Mouse (Mus musculus): ENCODE measurements around the gene Asb1. TPM values are rescaled to one million over a fixed set of nuclear protein-coding genes. Genes with fewer than 3 reads are reported as not detected.

The Asb1 gene
- polyA plus RNA-seq (2016; fragmentation: Nextera tagmentation; extraction: Ambion mirVana), result 6.5 and 7.3 TPM in 2 replicates

- H3K36me3 ChIP-seq (replicated peaks), result peaks cover 13% of the 10 kb centered on the region
- H3K27ac ChIP-seq (replicated peaks), result peak within 1 kb of the TSS; percentile 77
- H3K4me3 ChIP-seq, result peak within 1 kb of the TSS; percentile 85
- H3K9me3 ChIP-seq, result no peaks in the 10 kb centered on the region
- peak; percentile 96 for DNase-seq (ENCODE audit: low spot score)
- peaks cover 46% of the 10 kb centered on the region for H3K27me3 ChIP-seq (replicated peaks; ENCODE audit: low read depth, poor library complexity, severe bottlenecking)
- H3K4me1 ChIP-seq, result peaks cover 25% of the 10 kb centered on the region
- WGBS, result under 1% methylated on average over 41 of the region's 41 CpGs
Measured at GRCm38 (mm10) chr1:91540271-91540826, at the start of gene Asb1. Gene Asb1, plus strand, starts transcription at chr1:91540544.

DNA sequence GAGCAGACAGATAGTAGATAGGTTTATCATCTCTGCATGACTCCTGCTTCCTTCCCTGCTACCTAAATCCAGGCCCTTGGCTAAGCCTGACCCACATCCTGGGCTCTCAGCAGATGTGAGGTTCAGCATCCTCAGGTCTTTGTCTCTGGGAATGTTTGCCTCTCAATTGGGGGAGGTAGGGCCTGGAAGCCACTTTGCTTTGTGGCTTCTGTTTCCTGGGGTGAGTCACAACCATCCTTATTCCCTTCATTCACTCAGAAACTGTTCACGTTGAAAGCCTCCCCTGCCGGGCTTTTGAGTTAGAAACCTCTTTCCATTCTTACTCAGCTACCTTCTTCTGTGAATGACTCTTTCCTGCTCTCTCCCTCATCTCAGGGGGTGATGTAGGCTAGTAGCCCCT, 47.6 kb upstream of the Asb1 start:
- WGBS, result 23% methylated on average over 2 of the region's 2 CpGs
- Histone ChIP-seq H3K36me3 (replicated peaks) (no peaks in the 10 kb centered on the region), H3K4me1 (peaks cover 24% of the 10 kb centered on the region), H3K27ac (replicated peaks) (no peak overlapping the region), H3K4me3 (no peak overlapping the region), H3K27me3 (replicated peaks; ENCODE audit: low read depth, poor library complexity, severe bottlenecking) (peaks cover 8% of the 10 kb centered on the region), H3K9me3 (no peaks in the 10 kb centered on the region)
- no peak for DNase-seq (ENCODE audit: low spot score)

GRCm38 (mm10) chr1:91493938-91494337, 46.4 kb upstream of the Asb1 start:
- H3K27ac ChIP-seq (replicated peaks), result peak overlapping the region; percentile 83; the same call in 1 of the 2 replicates
- 53% methylated on average over 3 of the region's 3 CpGs for WGBS

DNA sequence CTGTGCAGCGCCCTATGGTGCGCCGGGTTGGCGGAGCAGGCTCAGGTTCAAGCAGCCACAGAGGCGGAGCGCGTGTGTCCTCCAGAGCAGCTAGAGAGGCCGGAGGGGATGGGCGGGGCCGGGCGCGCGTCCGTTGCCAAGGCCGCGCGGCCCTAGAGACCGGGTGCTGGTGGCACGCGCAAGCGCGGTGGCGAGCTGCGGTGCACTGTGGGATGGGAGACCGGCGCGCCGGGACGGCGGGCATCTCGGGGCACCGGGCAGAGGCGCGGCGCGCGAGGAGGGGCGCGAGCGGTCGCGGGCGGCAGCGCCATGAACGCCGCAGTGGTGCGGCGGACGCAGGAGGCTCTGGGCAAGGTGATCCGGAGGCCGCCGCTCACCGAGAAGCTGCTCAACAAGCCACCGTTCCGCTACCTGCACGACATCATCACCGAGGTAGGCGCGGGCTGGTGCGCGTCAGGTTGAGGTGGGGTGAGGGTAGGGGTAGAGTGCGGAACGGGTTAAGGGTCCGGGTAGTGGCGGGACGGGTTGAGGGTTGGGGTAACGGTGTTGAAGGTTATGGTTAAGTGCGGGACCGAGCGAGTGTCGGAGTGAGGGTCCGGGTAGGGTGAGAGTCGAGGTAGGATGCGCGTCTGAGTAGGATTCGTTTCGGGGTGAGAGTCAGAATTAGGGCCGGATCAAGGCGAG, 45.7 kb upstream of the Asb1 start, which contains the start of gene Traf3ip1:
TSS of gene Traf3ip1 (plus strand) at position 191 of the 684 bp plus-strand sequence.
- H3K4me3 ChIP-seq, result peak within 1 kb of the TSS; percentile 93
- no peaks in the 10 kb centered on the region for H3K9me3 ChIP-seq
- H3K27me3 ChIP-seq (replicated peaks; ENCODE audit: low read depth, poor library complexity, severe bottlenecking), result peaks cover 8% of the 10 kb centered on the region
- DNase-seq (ENCODE audit: low spot score), result peak; percentile 96
- WGBS, result under 1% methylated on average over 79 of the region's 79 CpGs
- peaks cover 11% of the 10 kb centered on the region for H3K36me3 ChIP-seq (replicated peaks)
- peak within 1 kb of the TSS; percentile 83 for H3K27ac ChIP-seq (replicated peaks)
- peaks cover 24% of the 10 kb centered on the region for H3K4me1 ChIP-seq

More at GRCm38 (mm10) chr1:91493938-91494337, 46.4 kb upstream of the Asb1 start:
- peaks cover 24% of the 10 kb centered on the region for H3K4me1 ChIP-seq
- H3K36me3 ChIP-seq (replicated peaks), result peaks cover 7% of the 10 kb centered on the region
- H3K27me3 ChIP-seq (replicated peaks; ENCODE audit: low read depth, poor library complexity, severe bottlenecking), result peaks cover 8% of the 10 kb centered on the region
- H3K4me3 ChIP-seq, result peak overlapping the region; percentile 93
- DNase-seq (ENCODE audit: low spot score), result no peak
- H3K9me3 ChIP-seq, result no peaks in the 10 kb centered on the region

DNA sequence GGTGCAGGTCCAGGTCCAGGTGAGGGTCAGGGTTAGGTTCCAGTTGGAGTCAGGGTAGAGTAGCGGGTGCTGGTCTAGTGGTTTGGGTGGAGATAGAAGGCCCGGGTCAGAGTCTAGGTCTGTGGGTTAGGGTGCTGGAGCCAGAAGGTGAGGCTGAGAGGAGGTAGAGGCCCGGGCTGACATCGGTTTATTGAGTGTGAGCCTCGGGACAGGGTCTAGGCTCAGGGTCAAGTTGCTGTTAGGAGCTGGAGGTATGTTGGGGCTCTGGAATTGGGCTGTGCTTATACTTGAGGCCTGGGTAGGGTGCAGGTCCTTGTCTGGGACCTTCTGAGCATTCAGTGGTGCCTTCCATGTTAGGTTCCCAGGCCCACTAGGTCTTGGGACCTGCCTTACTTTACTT, 45.0 kb upstream of the Asb1 start:
- H3K36me3 ChIP-seq (replicated peaks), result peaks cover 19% of the 10 kb centered on the region
- 55% methylated on average over 5 of the region's 5 CpGs for WGBS
- H3K4me3 ChIP-seq, result peak overlapping the region; percentile 93
- H3K27me3 ChIP-seq (replicated peaks; ENCODE audit: low read depth, poor library complexity, severe bottlenecking), result peaks cover 8% of the 10 kb centered on the region
- peaks cover 24% of the 10 kb centered on the region for H3K4me1 ChIP-seq
- no peak for DNase-seq (ENCODE audit: low spot score)
- peak overlapping the region; percentile 83; the same call in 1 of the 2 replicates for H3K27ac ChIP-seq (replicated peaks)
- H3K9me3 ChIP-seq, result no peaks in the 10 kb centered on the region

DNA sequence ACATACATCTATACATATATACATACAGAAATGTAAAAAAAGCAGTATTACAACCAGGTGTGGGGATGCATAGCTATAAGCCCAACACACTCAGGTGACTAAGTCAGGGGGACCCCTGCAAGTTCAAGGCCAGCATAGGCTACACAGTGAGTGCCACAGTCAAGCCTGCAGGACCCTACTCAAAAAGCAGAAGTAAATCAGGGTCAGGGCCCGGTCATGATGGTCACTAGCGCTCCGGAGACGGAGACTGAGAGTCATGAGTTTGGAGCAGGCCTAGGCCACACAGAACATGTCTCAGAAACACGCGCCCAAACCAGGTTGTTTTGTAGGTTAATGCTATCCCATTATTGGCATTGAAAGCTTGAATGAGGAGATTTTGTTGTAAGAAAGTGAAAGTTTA, 41.8 kb upstream of the Asb1 start:
- Histone ChIP-seq H3K36me3 (replicated peaks) (peaks cover 49% of the 10 kb centered on the region), H3K4me3 (no peak overlapping the region), H3K27ac (replicated peaks) (no peak overlapping the region), H3K4me1 (peaks cover 24% of the 10 kb centered on the region), H3K27me3 (replicated peaks; ENCODE audit: low read depth, poor library complexity, severe bottlenecking) (peaks cover 4% of the 10 kb centered on the region), H3K9me3 (no peaks in the 10 kb centered on the region)
- WGBS, result 93% methylated on average over 6 of the region's 6 CpGs
- DNase-seq (ENCODE audit: low spot score), result no peak

GRCm38 (mm10) chr1:91504615-91505014, 35.7 kb upstream of the Asb1 start:
- Histone ChIP-seq H3K4me3 (no peak overlapping the region), H3K27me3 (replicated peaks; ENCODE audit: low read depth, poor library complexity, severe bottlenecking) (no peaks in the 10 kb centered on the region), H3K4me1 (no peaks in the 10 kb centered on the region), H3K36me3 (replicated peaks) (peaks cover 85% of the 10 kb centered on the region), H3K9me3 (no peaks in the 10 kb centered on the region), H3K27ac (replicated peaks) (no peak overlapping the region)
- DNase-seq (ENCODE audit: low spot score), result no peak
- WGBS, result 74% methylated on average over 3 of the region's 3 CpGs

DNA sequence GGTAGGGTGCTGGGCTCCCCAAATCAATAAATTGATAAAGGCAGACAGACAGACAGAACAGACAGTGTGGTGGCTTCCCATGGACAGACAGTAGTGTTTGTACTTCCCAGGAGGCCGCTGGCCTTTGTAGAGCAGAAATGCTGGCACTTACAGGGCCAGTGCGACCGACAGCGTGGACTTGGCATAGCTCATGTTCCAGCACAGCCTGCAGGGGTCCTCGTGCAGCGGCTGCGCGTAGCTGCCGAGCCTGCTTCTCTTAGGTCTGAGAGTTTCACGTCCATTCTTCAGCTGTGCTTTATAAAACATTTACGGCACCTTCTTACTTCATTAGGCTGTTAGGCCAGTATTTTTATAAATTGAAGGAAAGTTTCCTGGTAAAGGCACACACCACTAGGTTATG, 25.4 kb upstream of the Asb1 start:
- no peak overlapping the region for H3K27ac ChIP-seq (replicated peaks)
- no peak for DNase-seq (ENCODE audit: low spot score)
- 82% methylated on average over 11 of the region's 11 CpGs for WGBS
- no peak overlapping the region for H3K4me3 ChIP-seq
- peaks cover 74% of the 10 kb centered on the region for H3K36me3 ChIP-seq (replicated peaks)
- H3K27me3 ChIP-seq (replicated peaks; ENCODE audit: low read depth, poor library complexity, severe bottlenecking), result no peaks in the 10 kb centered on the region
- H3K4me1 ChIP-seq, result no peaks in the 10 kb centered on the region
- no peaks in the 10 kb centered on the region for H3K9me3 ChIP-seq

DNA sequence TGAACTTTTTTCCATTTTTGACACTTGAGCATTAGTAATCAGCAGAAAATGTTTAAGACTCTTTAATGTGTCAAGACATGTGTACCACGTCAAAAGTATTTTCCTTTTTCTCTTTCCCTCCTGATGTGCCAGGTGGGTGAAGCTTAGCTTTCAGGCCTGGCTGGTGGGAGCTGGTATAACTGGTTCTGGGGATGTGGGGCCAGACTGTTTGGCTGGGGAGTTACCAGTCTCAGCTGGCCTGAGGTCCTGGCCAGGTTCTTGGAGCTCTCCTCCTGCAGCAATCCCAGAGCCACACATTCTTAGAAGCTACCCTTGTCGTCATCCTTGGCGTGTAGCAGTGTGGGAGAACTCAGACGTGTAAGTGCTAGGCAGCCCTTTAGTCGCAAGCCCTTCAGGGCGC, 24.7 kb upstream of the Asb1 start:
- Histone ChIP-seq H3K27ac (replicated peaks) (no peak overlapping the region), H3K9me3 (no peaks in the 10 kb centered on the region), H3K4me1 (no peaks in the 10 kb centered on the region), H3K4me3 (no peak overlapping the region), H3K27me3 (replicated peaks; ENCODE audit: low read depth, poor library complexity, severe bottlenecking) (no peaks in the 10 kb centered on the region), H3K36me3 (replicated peaks) (peaks cover 74% of the 10 kb centered on the region)
- DNase-seq (ENCODE audit: low spot score), result no peak
- 89% methylated on average over 6 of the region's 6 CpGs for WGBS

DNA sequence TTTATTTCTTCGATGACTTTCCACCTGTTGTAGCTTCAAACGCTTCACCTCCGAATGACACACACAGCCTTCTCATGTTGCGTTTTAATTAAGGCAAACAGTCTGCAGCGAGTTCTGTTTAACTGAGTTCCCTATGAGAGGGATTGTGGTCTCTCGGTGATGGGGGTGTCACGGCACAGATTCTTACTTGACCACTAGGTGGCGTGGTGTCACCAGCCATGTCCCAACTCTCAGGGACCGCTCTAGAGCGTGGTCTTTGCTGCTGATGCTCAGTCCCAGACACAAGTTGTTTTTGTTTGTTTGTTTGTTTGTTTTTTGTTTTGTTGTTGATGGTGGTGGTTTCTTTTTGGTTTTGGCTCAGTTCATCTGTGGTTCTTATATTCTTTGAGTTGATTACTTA, 16.6 kb upstream of the Asb1 start:
- H3K4me1 ChIP-seq, result no peaks in the 10 kb centered on the region
- DNase-seq (ENCODE audit: low spot score), result peak; percentile 72
- no peak overlapping the region for H3K4me3 ChIP-seq
- WGBS, result 16% methylated on average over 10 of the region's 10 CpGs
- H3K36me3 ChIP-seq (replicated peaks), result peaks cover 81% of the 10 kb centered on the region
- H3K27me3 ChIP-seq (replicated peaks; ENCODE audit: low read depth, poor library complexity, severe bottlenecking), result no peaks in the 10 kb centered on the region
- no peak overlapping the region for H3K27ac ChIP-seq (replicated peaks)
- H3K9me3 ChIP-seq, result no peaks in the 10 kb centered on the region

DNA sequence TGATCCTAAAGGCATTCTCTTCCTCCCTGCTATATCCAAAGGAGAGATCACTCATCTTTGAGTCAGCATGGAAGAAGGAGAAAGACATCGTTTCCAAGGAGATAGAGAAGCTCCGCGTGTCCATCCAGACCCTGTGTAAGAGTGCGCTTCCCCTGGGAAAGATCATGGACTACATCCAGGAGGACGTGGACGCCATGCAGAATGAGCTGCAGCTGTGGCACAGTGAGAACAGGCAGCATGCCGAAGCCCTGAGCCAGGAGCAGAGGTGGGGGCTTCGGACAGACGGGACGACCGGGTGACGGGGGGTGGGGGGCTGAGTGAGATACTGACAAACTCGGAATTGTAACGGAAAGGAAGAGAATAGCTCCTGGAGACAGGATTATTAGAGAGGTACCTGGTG, 14.5 kb upstream of the Asb1 start:
- H3K36me3 ChIP-seq (replicated peaks), result peaks cover 82% of the 10 kb centered on the region
- no peak for DNase-seq (ENCODE audit: low spot score)
- no peaks in the 10 kb centered on the region for H3K27me3 ChIP-seq (replicated peaks; ENCODE audit: low read depth, poor library complexity, severe bottlenecking)
- no peaks in the 10 kb centered on the region for H3K4me1 ChIP-seq
- WGBS, result 90% methylated on average over 14 of the region's 14 CpGs
- no peak overlapping the region for H3K27ac ChIP-seq (replicated peaks)
- no peaks in the 10 kb centered on the region for H3K9me3 ChIP-seq
- H3K4me3 ChIP-seq, result no peak overlapping the region

DNA sequence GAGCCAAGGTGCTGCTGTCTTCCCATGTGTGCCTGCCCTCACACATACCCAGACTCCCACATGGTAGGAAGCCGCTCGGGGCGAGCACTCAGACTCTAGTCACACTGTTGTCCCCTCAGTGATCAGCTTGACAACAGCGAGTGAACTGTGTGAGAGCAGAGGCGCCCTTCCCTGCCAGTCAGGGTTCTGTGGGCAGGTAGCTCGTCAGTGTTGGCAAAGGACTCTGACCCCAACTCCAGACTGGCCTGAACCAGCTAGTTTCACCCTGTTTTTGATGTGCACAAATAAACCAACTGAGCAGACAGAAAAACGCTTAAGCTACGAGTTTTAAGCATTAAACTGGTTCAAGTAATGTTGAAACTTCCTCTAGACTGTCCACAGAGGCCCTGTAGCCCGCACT, 10.2 kb upstream of the Asb1 start:
- WGBS, result 84% methylated on average over 9 of the region's 9 CpGs
- no peak for DNase-seq (ENCODE audit: low spot score)

DNA sequence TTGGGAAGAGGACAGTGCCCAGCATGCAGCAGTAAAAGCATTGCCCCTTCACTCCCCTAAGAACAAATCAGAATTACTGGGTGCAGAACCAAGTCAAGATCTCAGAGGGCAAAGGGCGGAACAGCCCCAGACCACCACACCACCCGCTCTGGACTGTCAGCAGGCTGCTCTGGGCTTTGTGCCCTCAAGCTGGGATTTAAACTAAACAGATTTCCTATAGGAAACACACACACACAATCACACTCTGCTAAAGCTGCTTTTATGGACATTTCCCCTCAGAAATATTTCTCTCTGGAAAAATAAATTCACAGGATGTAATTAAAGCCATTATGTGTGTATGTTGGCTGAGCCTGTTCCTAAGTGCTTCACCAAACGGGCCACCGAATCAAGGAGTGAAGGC, 8.1 kb upstream of the Asb1 start:
- 90% methylated on average over 4 of the region's 4 CpGs for WGBS
- Histone ChIP-seq H3K36me3 (replicated peaks) (peaks cover 36% of the 10 kb centered on the region), H3K9me3 (no peaks in the 10 kb centered on the region), H3K4me1 (peaks cover 3% of the 10 kb centered on the region; the same call in 1 of the 2 replicates), H3K27me3 (replicated peaks; ENCODE audit: low read depth, poor library complexity, severe bottlenecking) (peaks cover 20% of the 10 kb centered on the region), H3K4me3 (no peak overlapping the region), H3K27ac (replicated peaks) (no peak overlapping the region)
- no peak for DNase-seq (ENCODE audit: low spot score)

More for the DNA sequence above, 10.2 kb upstream of the Asb1 start:
- Histone ChIP-seq H3K9me3 (no peaks in the 10 kb centered on the region), H3K4me1 (peaks cover 3% of the 10 kb centered on the region; the same call in 1 of the 2 replicates), H3K27me3 (replicated peaks; ENCODE audit: low read depth, poor library complexity, severe bottlenecking) (no peaks in the 10 kb centered on the region; the same call in 1 of the 2 replicates), H3K36me3 (replicated peaks) (peaks cover 57% of the 10 kb centered on the region), H3K4me3 (no peak overlapping the region), H3K27ac (replicated peaks) (no peak overlapping the region)
